Mouse (Mus musculus) neural tube, embryonic 11.5 days (tissue): ENCODE measurements around the gene Sept8. TPM values are rescaled to one million over a fixed set of nuclear protein-coding genes. Genes with fewer than 3 reads are reported as not detected.
A peak's percentile ranks its signal among the peaks of the same experiment; 100 is the strongest.

ENCODE experiments used
- ATAC-seq: fragments of 200-750 bp; cut with Nextera tagmentation; 2 replicates; pipeline ENCODE4 v1.8.0; 2017; ENCODE audit warnings: moderate number of reproducible peaks, mild to moderate bottlenecking, moderate TSS enrichment, moderate library complexity; ENCODE audit not compliant: insufficient read depth, low FRiP score, low TSS enrichment
- DNase-seq: peaks from one replicate; pipeline ENCODE4 v3.0.0-alpha.2; 2015; ENCODE audit warnings: low spot score
- H3K27ac ChIP-seq: fragments of 300-500 bp; sonication (generic); 2 replicates; pipeline ENCODE4 v1.5.1; 2014; ENCODE audit warnings: low read depth, mild to moderate bottlenecking, low read length
- H3K27me3 ChIP-seq: fragments of 300-500 bp; sonication (generic); 2 replicates; pipeline ENCODE4 v1.6.1; 2014; ENCODE audit warnings: mild to moderate bottlenecking, low read length, mixed read lengths; ENCODE audit not compliant: control insufficient read depth, insufficient read depth
- H3K36me3 ChIP-seq: fragments of 300-500 bp; sonication (generic); 2 replicates; pipeline ENCODE4 v1.6.1; 2014; ENCODE audit warnings: mild to moderate bottlenecking, low read length, moderate library complexity, mixed read lengths; ENCODE audit not compliant: control insufficient read depth, insufficient read depth
- H3K4me1 ChIP-seq: fragments of 300-500 bp; sonication (generic); 2 replicates; pipeline ENCODE4 v1.6.1; 2014; ENCODE audit warnings: low read length, mixed read lengths; ENCODE audit not compliant: control insufficient read depth, insufficient read depth
- H3K4me2 ChIP-seq: fragments of 300-500 bp; sonication (generic); 2 replicates; pipeline ENCODE4 v1.6.1; 2014; ENCODE audit warnings: low read depth, mild to moderate bottlenecking, moderate library complexity
- H3K4me3 ChIP-seq: fragments of 300-500 bp; sonication (generic); 2 replicates; pipeline ENCODE4 v1.5.1; 2014; ENCODE audit warnings: low read depth, low read length
- H3K9ac ChIP-seq: fragments of 300-500 bp; sonication (generic); 2 replicates; pipeline ENCODE4 v1.6.1; 2014; ENCODE audit warnings: mild to moderate bottlenecking, low read length
- H3K9me3 ChIP-seq: fragments of 300-500 bp; sonication (generic); 2 replicates; pipeline ENCODE4 v1.6.1; 2016; ENCODE audit warnings: low read length; ENCODE audit not compliant: control insufficient read depth
- WGBS: fragments of 180-500 bp; shearing (Covaris S2); extraction: QIAGEN DNeasy Blood & Tissue Kit; methylation state at CpG from one replicate; pipeline ENCODE4 v1.1.7; 2014; 5-methylcytosine and 5-hydroxymethylcytosine counted together
- polyA plus RNA-seq: library from polyadenylated mRNA; unstranded; fragments of >200 nt; fragmentation: Nextera tagmentation; extraction: Ambion mirVana; gene quantifications from 2 replicates; pipeline ENCODE4 v1.2.1, GENCODE M21; 2014

The Sept8 gene
- polyA plus RNA-seq, 1 experiment from 2014 or later = 21.8 TPM

GRCm38 (mm10) chr11:53504376-53504775 lies 14.7 kb upstream of the Sept8 start:
- 0 out of 2 replicates have a peak, but pooled peaks cover 2% of the 10 kb centered on the region for H3K4me1 ChIP-seq
- WGBS = 85% methylated on average over 8 of the region's 8 CpGs
- no peak overlapping the region for H3K4me2 ChIP-seq
- no peak overlapping the region for H3K4me3 ChIP-seq
- no peak overlapping the region for H3K9ac ChIP-seq
- ATAC-seq (no peak), DNase-seq (no peak)
- no peaks in the 10 kb centered on the region for H3K36me3 ChIP-seq
- no peaks in the 10 kb centered on the region for H3K9me3 ChIP-seq
- H3K27ac ChIP-seq = no peak overlapping the region
- H3K27me3 ChIP-seq = no peaks in the 10 kb centered on the region

- no peaks in the 10 kb centered on the region for H3K27me3 ChIP-seq
- ATAC-seq = no peak
Measured at GRCm38 (mm10) chr11:53505026-53505663, 13.9 kb upstream of the Sept8 start.

GRCm38 (mm10) chr11:53507098-53507805 lies 11.8 kb upstream of the Sept8 start:
- no peak overlapping the region for H3K4me2 ChIP-seq

More at GRCm38 (mm10) chr11:53505026-53505663, 13.9 kb upstream of the Sept8 start:
- 58% methylated on average over 5 of the region's 5 CpGs for WGBS
- Histone ChIP-seq H3K27ac (no peak overlapping the region), H3K9me3 (no peaks in the 10 kb centered on the region), H3K36me3 (no peaks in the 10 kb centered on the region), H3K9ac (no peak overlapping the region), H3K4me2 (no peak overlapping the region), H3K4me1 (0 out of 2 replicates have a peak, but pooled peaks cover 2% of the 10 kb centered on the region), H3K4me3 (no peak overlapping the region)
- DNase-seq = no peak

DNA sequence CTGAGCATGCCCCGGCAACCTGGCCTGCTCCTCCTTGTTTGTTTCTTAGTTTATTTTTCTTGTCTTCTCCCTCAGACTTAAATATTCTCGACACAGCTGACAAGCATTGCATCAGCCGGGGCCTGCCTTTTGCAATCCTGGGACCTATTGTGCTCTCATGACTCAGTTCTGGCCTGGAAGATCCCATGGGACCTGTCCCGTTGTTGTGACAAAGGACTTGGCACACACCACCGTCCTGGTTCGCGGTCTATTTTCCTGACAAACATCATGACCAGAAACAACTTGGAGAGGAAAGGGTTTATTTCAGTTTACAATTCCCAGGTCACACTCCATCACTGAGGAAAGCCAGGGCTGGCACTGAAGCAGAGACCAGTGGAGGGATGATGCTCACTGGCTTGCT lies 10.9 kb upstream of the Sept8 start:
- H3K27me3 ChIP-seq = no peaks in the 10 kb centered on the region
- ATAC-seq = no peak
- 70% methylated on average over 7 of the region's 7 CpGs for WGBS
- H3K4me1 ChIP-seq = no peaks in the 10 kb centered on the region
- H3K36me3 ChIP-seq = no peaks in the 10 kb centered on the region
- no peak overlapping the region for H3K27ac ChIP-seq
- no peak overlapping the region for H3K4me2 ChIP-seq
- no peaks in the 10 kb centered on the region for H3K9me3 ChIP-seq
- DNase-seq = no peak
- no peak overlapping the region for H3K4me3 ChIP-seq
- H3K9ac ChIP-seq = no peak overlapping the region

More at GRCm38 (mm10) chr11:53507098-53507805, 11.8 kb upstream of the Sept8 start:
- Histone ChIP-seq H3K9ac (no peak overlapping the region), H3K27ac (no peak overlapping the region), H3K4me1 (no peaks in the 10 kb centered on the region), H3K27me3 (no peaks in the 10 kb centered on the region), H3K4me3 (no peak overlapping the region), H3K9me3 (no peaks in the 10 kb centered on the region), H3K36me3 (no peaks in the 10 kb centered on the region)
- WGBS = 91% methylated on average over 9 of the region's 9 CpGs
- no peak for DNase-seq
- no peak for ATAC-seq

DNA sequence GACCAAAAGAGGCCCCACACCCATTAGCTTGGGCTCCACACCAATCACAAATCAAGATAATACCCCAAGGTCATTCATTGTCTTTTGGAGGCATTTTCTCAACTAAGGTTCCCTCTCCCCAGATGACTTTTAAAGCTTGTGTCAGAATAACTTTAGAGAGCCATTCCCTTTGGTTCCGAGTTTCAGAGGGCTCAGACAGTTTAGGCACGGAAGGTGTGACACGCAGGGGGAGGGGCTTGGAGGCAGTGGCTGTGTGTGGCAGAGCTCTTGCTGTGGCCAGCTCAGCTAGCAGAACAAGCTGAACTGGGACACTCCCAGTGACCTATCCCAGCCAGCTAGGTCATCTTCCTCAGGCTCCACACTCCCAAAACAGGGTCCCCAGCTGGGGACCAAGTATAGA lies 10.5 kb upstream of the Sept8 start:
- Histone ChIP-seq H3K4me3 (no peak overlapping the region), H3K27ac (no peak overlapping the region), H3K4me1 (no peaks in the 10 kb centered on the region), H3K9me3 (no peaks in the 10 kb centered on the region), H3K27me3 (no peaks in the 10 kb centered on the region), H3K9ac (no peak overlapping the region), H3K36me3 (no peaks in the 10 kb centered on the region), H3K4me2 (no peak overlapping the region)
- DNase-seq (no peak), ATAC-seq (no peak)
- 64% methylated on average over 3 of the region's 3 CpGs for WGBS

DNA sequence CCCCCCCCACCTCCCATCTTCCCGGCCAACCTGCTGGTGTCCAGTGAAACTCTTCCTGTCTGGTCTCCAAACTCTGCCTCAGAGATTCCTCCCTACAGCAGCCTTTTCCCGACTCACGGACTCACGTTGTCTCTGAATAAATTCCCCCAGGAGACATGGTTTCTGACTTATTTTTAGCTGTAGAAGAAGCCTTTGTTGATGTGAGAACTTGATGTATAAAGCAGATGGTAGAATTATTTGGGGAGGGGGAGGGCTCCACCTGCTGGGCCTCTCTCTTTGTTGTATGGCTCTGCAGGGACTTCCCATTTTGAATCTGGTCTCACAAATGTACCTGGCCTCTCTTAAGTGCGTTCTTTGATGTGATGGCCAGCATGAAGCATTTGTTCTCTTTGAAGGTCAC lies 8.7 kb upstream of the Sept8 start:
- DNase-seq = no peak
- Histone ChIP-seq H3K4me1 (no peaks in the 10 kb centered on the region), H3K27ac (no peak overlapping the region), H3K4me2 (no peak overlapping the region), H3K4me3 (no peak overlapping the region), H3K36me3 (no peaks in the 10 kb centered on the region), H3K27me3 (no peaks in the 10 kb centered on the region), H3K9me3 (no peaks in the 10 kb centered on the region), H3K9ac (no peak overlapping the region)
- WGBS = 38% methylated on average over 5 of the region's 5 CpGs
- ATAC-seq = no peak

- Histone ChIP-seq H3K9ac (no peak overlapping the region), H3K27me3 (no peaks in the 10 kb centered on the region), H3K4me3 (no peak overlapping the region), H3K36me3 (no peaks in the 10 kb centered on the region), H3K9me3 (no peaks in the 10 kb centered on the region), H3K27ac (no peak overlapping the region), H3K4me2 (no peak overlapping the region), H3K4me1 (peaks cover 14% of the 10 kb centered on the region)
- 49% methylated on average over 8 of the region's 8 CpGs for whole genome bisulfite sequencing
- ATAC-seq = no peak
- no peak for DNase-seq
Measured at GRCm38 (mm10) chr11:53516775-53517627, 2.1 kb upstream of the Sept8 start.

DNA sequence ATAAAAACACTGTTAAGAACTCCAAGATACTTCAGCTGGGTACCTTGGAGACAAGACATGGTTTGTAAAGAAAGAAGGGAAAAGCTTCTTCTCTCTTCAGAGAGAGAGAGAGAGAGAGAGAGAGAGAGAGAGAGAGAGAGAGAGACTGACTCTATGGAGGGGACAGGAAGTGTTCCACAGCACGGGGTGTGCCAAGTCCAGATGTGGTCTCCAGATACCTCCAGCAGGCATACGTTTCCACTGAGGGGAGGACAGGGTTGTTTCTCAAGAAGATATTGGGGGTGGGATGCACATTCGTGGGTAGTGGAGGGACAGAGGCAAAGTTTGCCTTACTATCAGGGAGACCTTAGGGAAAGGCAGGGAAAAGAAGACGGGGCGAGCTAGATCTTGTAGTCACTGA lies 298 bp upstream of the Sept8 start:
- DNase-seq = no peak
- H3K9me3 ChIP-seq = no peaks in the 10 kb centered on the region
- no peak for ATAC-seq
- H3K4me2 ChIP-seq = peak overlapping the region; percentile 74; the same call in 1 of the 2 replicates
- H3K4me1 ChIP-seq = peaks cover 14% of the 10 kb centered on the region
- no peak overlapping the region for H3K4me3 ChIP-seq
- 49% methylated on average over 5 of the region's 5 CpGs for WGBS
- H3K27me3 ChIP-seq = no peaks in the 10 kb centered on the region
- no peak overlapping the region for H3K27ac ChIP-seq
- no peaks in the 10 kb centered on the region for H3K36me3 ChIP-seq
- no peak overlapping the region for H3K9ac ChIP-seq
